Mouse (Mus musculus) limb, embryonic 12.5 days (tissue): ENCODE data around the gene Tmem220. TPM values are rescaled to one million over a fixed set of nuclear protein-coding genes. Genes with fewer than 3 reads are reported as not detected.

Source experiments
- ATAC-seq: fragments of 200-750 bp; cut with Nextera tagmentation; 2 replicates; pipeline ENCODE4 v1.8.0; 2017; ENCODE audit warnings: low read depth, moderate TSS enrichment; ENCODE audit not compliant: insufficient number of reproducible peaks, insufficient read depth, low FRiP score, low TSS enrichment
- H3K27ac ChIP-seq: fragments of 300-500 bp; sonication (generic); 2 replicates; pipeline ENCODE4 v1.5.1; 2016; ENCODE audit warnings: mild to moderate bottlenecking, moderate library complexity
- H3K27me3 ChIP-seq: fragments of 300-500 bp; sonication (generic); 2 replicates; pipeline ENCODE4 v1.6.1; 2016; ENCODE audit warnings: mild to moderate bottlenecking, moderate library complexity
- H3K36me3 ChIP-seq: fragments of 300-500 bp; sonication (generic); 2 replicates; pipeline ENCODE4 v1.6.1; 2016; ENCODE audit warnings: mild to moderate bottlenecking, moderate library complexity
- H3K4me1 ChIP-seq: fragments of 300-500 bp; sonication (generic); replicated peaks from 2 replicates; pipeline ENCODE4 v1.6.1; 2016
- H3K4me2 ChIP-seq: fragments of 300-500 bp; sonication (generic); 2 replicates; pipeline ENCODE4 v1.6.1; 2016; ENCODE audit warnings: mild to moderate bottlenecking, moderate library complexity
- H3K4me3 ChIP-seq: fragments of 300-500 bp; sonication (generic); replicated peaks from 2 replicates; pipeline ENCODE4 v1.5.1; 2016; ENCODE audit warnings: mild to moderate bottlenecking
- H3K9ac ChIP-seq: fragments of 300-500 bp; sonication (generic); replicated peaks from 2 replicates; pipeline ENCODE4 v1.6.1; 2016; ENCODE audit warnings: mild to moderate bottlenecking, moderate library complexity
- H3K9me3 ChIP-seq: fragments of 300-500 bp; sonication (generic); 2 replicates; pipeline ENCODE4 v1.6.1; 2016; ENCODE audit warnings: mild to moderate bottlenecking, moderate library complexity
- WGBS: fragments of 180-500 bp; shearing (Covaris S2); methylation state at CpG from one replicate; pipeline ENCODE4 v1.1.7; 2016; 5-methylcytosine and 5-hydroxymethylcytosine counted together
- polyA plus RNA-seq: library from polyadenylated mRNA; unstranded; fragments of >200 nt; fragmentation: Nextera tagmentation; extraction: Ambion mirVana; gene quantifications from 2 replicates; pipeline ENCODE4 v1.2.1, GENCODE M21; 2016

The Tmem220 gene
- polyA plus RNA-seq, 1 experiment from 2014 or later, result 1.1 TPM

DNA sequence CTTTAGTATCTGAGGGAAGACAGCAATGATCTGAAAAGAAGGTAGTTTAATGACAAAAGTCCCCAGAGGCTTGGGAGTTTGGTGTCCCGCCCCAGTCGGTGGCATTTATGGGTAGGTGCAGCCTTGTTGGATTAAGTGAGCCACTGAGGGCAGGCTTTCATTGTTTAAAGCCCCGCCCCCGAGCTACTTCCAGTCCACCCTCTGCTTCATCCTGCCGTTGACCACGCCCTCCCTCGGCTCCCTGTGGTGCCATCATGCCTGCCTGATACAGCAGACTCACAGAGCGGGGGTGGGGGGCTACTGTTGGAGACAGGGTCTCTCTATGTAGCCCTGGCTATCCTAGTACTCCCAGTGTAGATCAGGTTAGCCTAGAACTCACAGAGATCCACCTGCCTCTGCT, 18.1 kb downstream of the Tmem220 start:
- no peak for ATAC-seq
- 54% methylated on average over 8 of the region's 8 CpGs for WGBS
- Histone ChIP-seq H3K4me1 (no peaks in the 10 kb centered on the region), H3K27me3 (no peaks in the 10 kb centered on the region), H3K4me3 (no peak overlapping the region), H3K9me3 (no peaks in the 10 kb centered on the region), H3K36me3 (peaks cover 60% of the 10 kb centered on the region), H3K27ac (no peak overlapping the region), H3K9ac (no peak overlapping the region), H3K4me2 (no peak overlapping the region)

DNA sequence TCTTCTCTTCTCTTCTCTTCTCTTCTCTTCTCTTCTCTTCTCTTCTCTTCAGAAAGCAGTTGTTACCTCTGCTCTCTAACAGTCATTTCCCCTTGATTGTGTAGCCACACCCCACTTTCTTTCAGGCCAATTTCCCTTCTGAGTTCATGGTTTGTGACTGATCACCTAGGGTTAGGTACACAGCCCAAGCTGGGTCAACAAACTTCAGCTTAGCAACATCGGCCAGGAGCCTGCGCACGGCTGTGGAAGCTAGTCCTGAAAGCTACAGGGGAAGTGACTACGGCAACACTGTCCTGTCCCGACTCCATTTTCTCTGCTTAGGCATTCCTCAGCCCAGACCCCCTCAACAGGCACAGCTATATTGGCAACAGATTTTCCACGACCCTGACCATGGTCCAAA, 20.0 kb downstream of the Tmem220 start:
- H3K9ac ChIP-seq, result no peak overlapping the region
- no peak overlapping the region for H3K4me2 ChIP-seq
- no peak overlapping the region for H3K27ac ChIP-seq
- H3K4me1 ChIP-seq, result no peaks in the 10 kb centered on the region
- WGBS, result 90% methylated on average over 6 of the region's 6 CpGs
- ATAC-seq, result no peak
- peaks cover 49% of the 10 kb centered on the region for H3K36me3 ChIP-seq
- H3K4me3 ChIP-seq, result no peak overlapping the region
- H3K9me3 ChIP-seq, result no peaks in the 10 kb centered on the region
- H3K27me3 ChIP-seq, result no peaks in the 10 kb centered on the region

DNA sequence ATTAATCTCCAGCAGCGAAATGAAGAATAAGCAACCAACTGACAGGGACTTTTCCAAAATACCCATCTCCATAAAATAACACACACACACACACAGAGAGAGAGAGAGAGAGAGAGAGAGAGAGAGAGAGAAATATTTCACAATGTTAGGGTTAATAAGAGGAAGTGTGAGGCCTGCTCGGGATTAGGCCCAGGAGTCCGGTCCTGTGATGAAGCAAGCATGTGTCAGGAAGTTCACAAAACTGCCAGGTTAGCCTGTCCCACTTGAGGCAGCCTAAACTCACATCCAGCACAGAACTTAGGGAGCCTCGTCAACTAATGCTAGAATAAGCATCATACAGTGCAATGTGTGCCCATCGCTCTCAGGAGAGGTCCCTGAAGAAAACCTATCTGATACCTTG, 22.2 kb downstream of the Tmem220 start:
- H3K4me2 ChIP-seq, result no peak overlapping the region
- H3K4me3 ChIP-seq, result no peak overlapping the region
- no peaks in the 10 kb centered on the region for H3K27me3 ChIP-seq
- H3K9ac ChIP-seq, result no peak overlapping the region
- ATAC-seq, result no peak
- 92% methylated on average over 5 of the region's 5 CpGs for WGBS
- H3K4me1 ChIP-seq, result 0 out of 2 replicates have a peak, but pooled peaks cover 3% of the 10 kb centered on the region
- H3K9me3 ChIP-seq, result no peaks in the 10 kb centered on the region
- peaks cover 30% of the 10 kb centered on the region; the same call in 1 of the 2 replicates for H3K36me3 ChIP-seq
- no peak overlapping the region for H3K27ac ChIP-seq

DNA sequence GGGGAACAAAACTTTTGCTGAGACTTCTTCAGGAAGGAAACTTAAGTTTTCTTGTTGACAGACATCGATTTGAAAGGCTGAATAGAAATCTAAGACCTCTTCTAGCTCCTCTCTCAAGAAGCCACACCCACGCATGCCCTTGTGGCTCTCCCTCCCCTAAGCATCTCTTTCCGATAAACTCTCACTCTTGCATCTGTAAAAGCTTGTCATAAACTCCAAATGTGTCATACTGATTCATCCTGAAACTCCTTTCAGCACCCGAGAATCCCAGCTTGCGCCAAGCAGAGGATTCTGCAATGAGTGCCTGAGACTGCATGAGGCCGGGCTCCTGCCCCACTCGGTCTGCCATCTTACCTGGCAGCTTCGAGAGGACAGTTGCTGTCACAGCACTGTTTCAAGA, 23.5 kb downstream of the Tmem220 start:
- no peak overlapping the region for H3K4me3 ChIP-seq
- H3K4me1 ChIP-seq, result peaks cover 7% of the 10 kb centered on the region
- no peaks in the 10 kb centered on the region for H3K9me3 ChIP-seq
- H3K4me2 ChIP-seq, result no peak overlapping the region
- no peak overlapping the region for H3K9ac ChIP-seq
- no peak overlapping the region for H3K27ac ChIP-seq
- no peak for ATAC-seq
- H3K36me3 ChIP-seq, result peaks cover 23% of the 10 kb centered on the region; the same call in 1 of the 2 replicates
- no peaks in the 10 kb centered on the region for H3K27me3 ChIP-seq
- 94% methylated on average over 8 of the region's 8 CpGs for WGBS

DNA sequence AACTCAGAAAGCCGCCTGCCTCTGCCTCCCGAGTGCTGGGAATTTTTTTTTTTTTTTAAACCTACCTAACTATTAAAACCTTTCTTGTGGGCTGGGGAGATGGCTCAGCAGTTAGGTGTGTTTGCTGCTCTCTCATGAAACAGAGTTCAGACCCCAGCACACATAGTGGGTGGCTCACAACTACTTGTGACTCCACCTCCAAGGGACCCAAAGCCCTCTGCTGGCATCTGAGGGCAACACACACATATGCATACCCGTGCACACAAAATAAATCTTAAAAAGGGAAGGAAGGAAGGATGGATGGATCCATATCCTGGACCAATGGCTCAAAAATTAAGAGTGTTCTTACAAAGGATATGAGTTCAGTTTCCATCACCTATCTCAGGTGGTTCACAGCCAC, 24.3 kb downstream of the Tmem220 start:
- H3K36me3 ChIP-seq, result peaks cover 23% of the 10 kb centered on the region; the same call in 1 of the 2 replicates
- H3K4me3 ChIP-seq, result no peak overlapping the region
- 87% methylated on average over 3 of the region's 3 CpGs for WGBS
- no peaks in the 10 kb centered on the region for H3K27me3 ChIP-seq
- H3K9me3 ChIP-seq, result no peaks in the 10 kb centered on the region
- no peak overlapping the region for H3K4me2 ChIP-seq
- H3K4me1 ChIP-seq, result peaks cover 13% of the 10 kb centered on the region
- H3K27ac ChIP-seq, result no peak overlapping the region
- H3K9ac ChIP-seq, result no peak overlapping the region
- no peak for ATAC-seq

DNA sequence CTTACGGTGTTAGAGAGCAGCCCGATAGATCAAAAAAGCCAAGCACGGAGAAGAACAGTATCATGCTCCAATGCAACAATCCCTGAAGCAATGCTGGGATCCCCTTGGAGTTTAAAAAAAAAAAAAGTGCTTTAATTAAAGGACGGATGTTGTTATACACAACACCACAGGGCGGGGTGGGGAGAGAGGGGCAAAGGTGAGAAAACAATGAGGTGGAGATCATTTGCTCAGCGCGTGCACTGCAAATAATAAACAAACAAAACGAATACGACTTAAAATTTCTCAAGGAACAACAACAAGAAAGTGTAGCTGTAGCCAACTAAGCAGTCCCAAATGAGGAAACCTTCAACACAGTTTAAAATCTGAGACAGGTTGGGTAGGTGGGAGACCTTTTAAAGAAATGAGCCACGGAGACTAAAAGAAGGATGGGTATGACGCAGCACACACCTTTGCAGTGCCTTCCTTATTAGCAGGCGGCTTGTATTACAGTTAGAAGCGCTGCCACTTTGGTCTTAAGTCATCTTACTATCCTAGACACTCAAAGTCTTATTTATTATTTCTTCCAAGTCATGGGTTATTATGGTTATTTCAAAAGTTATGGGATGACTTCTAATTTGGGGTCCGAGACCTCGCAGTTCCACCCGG, 26.8 kb downstream of the Tmem220 start:
- peak overlapping the region; percentile 98 for H3K4me3 ChIP-seq
- no peaks in the 10 kb centered on the region for H3K27me3 ChIP-seq
- peaks cover 13% of the 10 kb centered on the region for H3K4me1 ChIP-seq
- peak overlapping the region; percentile 84 for H3K27ac ChIP-seq
- ATAC-seq, result no peak
- peak overlapping the region; percentile 86 for H3K9ac ChIP-seq
- H3K36me3 ChIP-seq, result peaks cover 32% of the 10 kb centered on the region
- H3K4me2 ChIP-seq, result peak overlapping the region; percentile 62
- 9% methylated on average over 16 of the region's 16 CpGs for WGBS
- no peaks in the 10 kb centered on the region for H3K9me3 ChIP-seq

DNA sequence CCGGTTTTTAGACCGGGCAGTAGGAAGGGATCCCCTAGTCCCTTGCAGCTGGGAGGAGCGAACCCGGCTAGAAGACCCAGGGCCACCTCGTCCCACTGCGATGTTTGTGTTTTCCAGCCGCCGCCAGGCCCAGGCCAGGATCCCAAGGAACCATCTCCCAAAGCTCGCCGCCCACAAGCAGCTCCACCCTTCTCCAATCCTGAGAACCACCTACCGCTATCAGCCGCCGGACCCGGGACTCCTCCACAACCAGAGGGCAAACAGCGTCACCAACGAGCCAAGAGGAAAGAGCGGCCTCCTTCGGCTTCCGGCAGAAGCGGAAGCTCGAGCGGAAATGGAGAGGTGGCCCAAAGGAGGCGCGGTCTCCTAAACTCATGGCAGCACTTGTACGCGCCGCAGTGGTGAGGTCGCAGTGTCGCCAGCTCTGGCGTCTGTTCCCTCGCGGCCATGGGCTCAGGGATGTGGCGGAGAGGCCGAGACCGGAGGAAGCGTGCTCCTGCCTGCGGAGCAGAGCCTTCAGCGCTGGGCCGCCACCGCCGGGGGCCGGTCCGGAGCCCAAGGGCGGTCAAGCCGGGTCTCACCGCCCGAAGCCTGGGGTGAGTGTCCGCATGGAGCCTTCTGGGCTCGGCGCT, 27.5 kb downstream of the Tmem220 start, which contains the start of the genes Adprm and Sco1:
Gene Adprm, minus strand, starts transcription at position 274 of the 632 bp plus-strand sequence.
Gene Sco1, plus strand, starts transcription at position 350 of the 632 bp plus-strand sequence.
- WGBS, result under 1% methylated on average over 50 of the region's 50 CpGs
- Histone ChIP-seq H3K4me1 (peaks cover 13% of the 10 kb centered on the region), H3K27ac (peak within 1 kb of the TSS; percentile 84), H3K36me3 (peaks cover 38% of the 10 kb centered on the region), H3K4me2 (peak within 1 kb of the TSS; percentile 62), H3K4me3 (peak within 1 kb of the TSS; percentile 98), H3K9ac (peak within 1 kb of the TSS; percentile 86), H3K9me3 (no peaks in the 10 kb centered on the region), H3K27me3 (no peaks in the 10 kb centered on the region)
- ATAC-seq, result peak; percentile 86

DNA sequence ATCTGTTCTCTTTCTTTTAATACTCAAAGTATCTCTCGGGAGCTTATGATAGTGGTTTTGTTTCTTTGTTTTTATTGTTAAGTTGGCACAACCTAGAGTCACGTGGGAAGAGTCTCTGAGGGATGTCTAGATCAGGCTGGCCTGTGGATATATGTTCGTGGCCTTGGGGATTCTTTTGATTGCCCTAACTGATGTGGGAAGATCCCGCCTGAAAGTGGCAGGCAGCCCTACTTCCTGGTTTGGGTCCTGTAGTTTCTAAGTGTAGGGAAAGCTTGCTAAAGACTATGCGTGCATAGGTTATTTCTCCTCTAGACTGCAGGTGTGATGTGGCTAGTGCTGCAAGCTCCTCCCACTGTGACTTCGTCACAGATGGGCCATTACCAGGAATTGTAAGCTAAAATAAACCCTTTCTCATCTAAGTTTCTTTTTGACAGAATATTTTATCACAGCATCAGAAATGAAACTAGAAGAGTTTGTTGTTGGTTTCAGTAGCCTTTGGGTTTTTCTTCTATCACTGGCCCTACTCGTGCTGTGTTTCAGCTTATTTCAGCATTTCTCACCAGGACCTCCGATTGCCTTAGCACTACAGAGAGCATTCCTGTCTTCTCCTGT, 29.9 kb downstream of the Tmem220 start:
- 90% methylated on average over 8 of the region's 8 CpGs for WGBS
- H3K36me3 ChIP-seq, result peaks cover 55% of the 10 kb centered on the region

DNA sequence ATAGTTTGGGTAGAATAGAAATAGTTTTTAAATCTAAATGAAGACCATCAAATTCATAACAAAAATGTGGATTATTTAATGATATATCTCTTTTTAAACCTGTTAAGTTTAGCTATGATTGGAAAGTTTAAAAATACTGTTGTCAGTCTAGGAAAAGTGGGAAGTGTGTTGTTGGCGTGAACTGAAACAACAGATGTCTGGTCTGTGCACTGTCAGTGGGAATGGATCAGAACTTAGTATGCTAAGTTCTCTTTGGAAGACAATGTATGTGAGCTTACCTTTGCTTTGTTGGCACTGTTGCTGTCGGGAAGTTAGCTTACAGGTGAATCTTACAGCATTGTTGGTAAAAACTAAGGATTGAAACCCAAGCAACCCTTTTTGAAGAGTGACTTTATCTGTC, 36.4 kb downstream of the Tmem220 start:
- 89% methylated on average over 2 of the region's 2 CpGs for WGBS
- H3K36me3 ChIP-seq, result peaks cover 95% of the 10 kb centered on the region
- no peak for ATAC-seq

More for the DNA sequence above, 29.9 kb downstream of the Tmem220 start:
- peaks cover 13% of the 10 kb centered on the region for H3K4me1 ChIP-seq
- no peak overlapping the region for H3K4me2 ChIP-seq
- H3K27ac ChIP-seq, result no peak overlapping the region
- no peaks in the 10 kb centered on the region for H3K27me3 ChIP-seq
- no peak overlapping the region for H3K9ac ChIP-seq
- H3K9me3 ChIP-seq, result no peaks in the 10 kb centered on the region
- no peak for ATAC-seq
- H3K4me3 ChIP-seq, result no peak overlapping the region

DNA sequence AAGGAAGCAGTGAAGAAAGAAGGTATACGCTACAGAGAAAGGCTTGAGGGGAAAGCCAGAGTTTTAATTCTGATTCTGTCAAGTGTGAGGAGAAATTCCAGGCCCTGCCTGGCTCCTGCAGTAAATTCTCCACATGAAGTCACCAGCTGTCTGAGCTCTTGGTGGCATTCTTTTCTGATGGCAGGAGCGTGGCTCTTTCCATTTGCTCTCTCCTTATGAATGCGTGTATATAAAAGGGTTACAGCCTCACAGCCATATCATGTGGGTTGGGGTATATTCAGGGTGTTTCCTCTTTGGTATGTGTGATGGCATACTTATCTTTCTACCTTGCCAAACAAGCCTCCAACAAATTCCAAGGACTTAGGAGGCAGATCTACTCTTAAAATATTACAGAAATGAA, 37.8 kb downstream of the Tmem220 start:
- 88% methylated on average over 3 of the region's 3 CpGs for WGBS
- H3K36me3 ChIP-seq, result peaks cover 92% of the 10 kb centered on the region

More for the DNA sequence above, 36.4 kb downstream of the Tmem220 start:
- Histone ChIP-seq H3K9ac (no peak overlapping the region), H3K9me3 (no peaks in the 10 kb centered on the region), H3K4me2 (no peak overlapping the region), H3K27ac (no peak overlapping the region), H3K4me1 (no peaks in the 10 kb centered on the region), H3K4me3 (no peak overlapping the region), H3K27me3 (no peaks in the 10 kb centered on the region)

DNA sequence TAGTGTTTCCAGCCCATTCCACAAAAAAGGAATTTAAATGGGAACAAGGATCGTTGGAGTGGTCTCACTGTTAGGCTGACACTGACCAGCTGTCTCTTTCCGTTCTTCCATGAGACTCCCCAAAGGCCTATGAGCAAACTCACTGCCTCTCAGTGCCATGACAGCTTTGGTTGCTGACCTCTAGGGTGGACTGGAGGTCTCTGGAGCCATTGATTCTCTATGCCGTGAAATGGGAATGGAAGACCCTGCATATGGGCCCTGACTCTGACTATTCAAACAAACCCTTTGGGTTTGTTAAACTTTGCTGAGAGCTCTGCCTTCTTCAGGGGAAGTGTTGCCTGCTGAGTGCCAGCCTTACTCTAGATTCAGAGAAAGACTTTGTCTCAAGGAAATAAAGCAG, 42.8 kb downstream of the Tmem220 start:
- no peak overlapping the region for H3K4me2 ChIP-seq
- no peak for ATAC-seq
- H3K27me3 ChIP-seq, result no peaks in the 10 kb centered on the region
- no peak overlapping the region for H3K9ac ChIP-seq
- no peaks in the 10 kb centered on the region for H3K9me3 ChIP-seq
- WGBS, result 92% methylated on average over 3 of the region's 3 CpGs
- no peaks in the 10 kb centered on the region for H3K4me1 ChIP-seq
- no peak overlapping the region for H3K4me3 ChIP-seq
- peaks cover 49% of the 10 kb centered on the region for H3K36me3 ChIP-seq
- H3K27ac ChIP-seq, result no peak overlapping the region

More for the DNA sequence above, 37.8 kb downstream of the Tmem220 start:
- Histone ChIP-seq H3K9ac (no peak overlapping the region), H3K27ac (no peak overlapping the region), H3K4me2 (no peak overlapping the region), H3K27me3 (no peaks in the 10 kb centered on the region), H3K4me3 (no peak overlapping the region), H3K4me1 (no peaks in the 10 kb centered on the region), H3K9me3 (no peaks in the 10 kb centered on the region)
- no peak for ATAC-seq
